Mouse (Mus musculus): ENCODE measurements around the gene Ifrd2. TPM values are rescaled to one million over a fixed set of nuclear protein-coding genes. Genes with fewer than 3 reads are reported as not detected.

Ifrd2 gene
- polyA plus RNA-seq, 1 experiment: 65.1 TPM

GRCm38 (mm10) chr9:107630576-107630975, 43.1 kb downstream of the Ifrd2 start:
- Histone ChIP-seq H3K27me3 (ENCODE audit: control insufficient read depth, insufficient read depth, low read length) (no peaks in the 10 kb centered on the region), H3K36me3 (ENCODE audit: control insufficient read depth, insufficient read depth, low read length) (no peaks in the 10 kb centered on the region), H3K4me1 (replicated peaks; ENCODE audit: control insufficient read depth, insufficient read depth, low read length) (peaks cover 71% of the 10 kb centered on the region), H3K27ac (ENCODE audit: control insufficient read depth, insufficient read depth, low read length) (peak overlapping the region; percentile 79; the same call in 1 of the 2 replicates), H3K4me3 (ENCODE audit: control insufficient read depth, insufficient read depth, low read length) (no peak overlapping the region)
- TF ChIP-seq POLR2A (IDR thresholded peaks at IDR 0.05; ENCODE audit: control insufficient read depth, extremely low read depth, insufficient read depth, low read length, poor library complexity): no peak
- TF ChIP-seq CTCF (IDR thresholded peaks at IDR 0.05; ENCODE audit: borderline replicate concordance, control insufficient read depth, extremely low read depth, insufficient read depth, low read length, poor library complexity): no peak
- WGBS: 70% methylated on average over 4 of the region's 4 CpGs
- no peak for DNase-seq

GRCm38 (mm10) chr9:107631311-107631826, 43.9 kb downstream of the Ifrd2 start:
- H3K36me3 ChIP-seq (ENCODE audit: control insufficient read depth, insufficient read depth, low read length): no peaks in the 10 kb centered on the region
- TF ChIP-seq CTCF (IDR thresholded peaks at IDR 0.05; ENCODE audit: borderline replicate concordance, control insufficient read depth, extremely low read depth, insufficient read depth, low read length, poor library complexity): no peak
- TF ChIP-seq POLR2A (IDR thresholded peaks at IDR 0.05; ENCODE audit: control insufficient read depth, extremely low read depth, insufficient read depth, low read length, poor library complexity): no peak
- no peaks in the 10 kb centered on the region for H3K27me3 ChIP-seq (ENCODE audit: control insufficient read depth, insufficient read depth, low read length)
- peaks cover 70% of the 10 kb centered on the region for H3K4me1 ChIP-seq (replicated peaks; ENCODE audit: control insufficient read depth, insufficient read depth, low read length)
- DNase-seq: no peak
- WGBS: 85% methylated on average over 9 of the region's 9 CpGs
- no peak overlapping the region for H3K4me3 ChIP-seq (ENCODE audit: control insufficient read depth, insufficient read depth, low read length)
- H3K27ac ChIP-seq (ENCODE audit: control insufficient read depth, insufficient read depth, low read length): no peak overlapping the region; the same call in 1 of the 2 replicates

- Histone ChIP-seq H3K27ac (ENCODE audit: control insufficient read depth, insufficient read depth, low read length) (0 out of 2 replicates have a peak overlapping the region, but pooled peaks have one; percentile 0), H3K36me3 (ENCODE audit: control insufficient read depth, insufficient read depth, low read length) (no peaks in the 10 kb centered on the region), H3K4me1 (replicated peaks; ENCODE audit: control insufficient read depth, insufficient read depth, low read length) (peaks cover 65% of the 10 kb centered on the region), H3K27me3 (ENCODE audit: control insufficient read depth, insufficient read depth, low read length) (no peaks in the 10 kb centered on the region), H3K4me3 (ENCODE audit: control insufficient read depth, insufficient read depth, low read length) (no peak overlapping the region)
- 96% methylated on average over 8 of the region's 8 CpGs for WGBS
- DNase-seq: no peak
- TF ChIP-seq CTCF (IDR thresholded peaks at IDR 0.05; ENCODE audit: borderline replicate concordance, control insufficient read depth, extremely low read depth, insufficient read depth, low read length, poor library complexity): no peak
- no peak for TF ChIP-seq POLR2A (IDR thresholded peaks at IDR 0.05; ENCODE audit: control insufficient read depth, extremely low read depth, insufficient read depth, low read length, poor library complexity)
These were observed 44.4 kb downstream of the Ifrd2 start for GRCm38 (mm10) chr9:107631861-107632260.

DNA sequence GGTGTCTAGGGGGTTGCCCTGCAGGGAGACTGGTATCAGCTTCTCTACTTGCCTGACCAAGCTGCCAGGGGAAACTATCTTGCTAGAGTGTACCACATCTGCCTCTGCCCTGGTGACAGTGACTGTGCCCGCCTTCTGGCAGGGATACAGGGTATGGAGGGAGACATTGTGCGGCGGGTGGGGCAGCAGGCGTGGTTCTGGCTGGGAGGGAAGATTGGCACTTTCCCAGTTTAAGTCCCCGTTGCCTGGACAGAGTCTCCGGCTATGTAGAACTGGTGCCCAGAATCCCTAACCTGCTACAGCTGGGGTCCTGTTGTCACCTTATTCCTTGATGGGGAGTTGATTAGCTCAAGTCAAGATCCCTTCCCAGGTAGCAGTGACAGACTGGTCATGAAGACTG, 45.0 kb downstream of the Ifrd2 start:
- Histone ChIP-seq H3K4me3 (ENCODE audit: control insufficient read depth, insufficient read depth, low read length) (peak overlapping the region; percentile 85), H3K36me3 (ENCODE audit: control insufficient read depth, insufficient read depth, low read length) (no peaks in the 10 kb centered on the region), H3K4me1 (replicated peaks; ENCODE audit: control insufficient read depth, insufficient read depth, low read length) (peaks cover 59% of the 10 kb centered on the region), H3K27ac (ENCODE audit: control insufficient read depth, insufficient read depth, low read length) (peak overlapping the region; percentile 80), H3K27me3 (ENCODE audit: control insufficient read depth, insufficient read depth, low read length) (no peaks in the 10 kb centered on the region)
- peak; percentile 22 for DNase-seq
- 71% methylated on average over 6 of the region's 6 CpGs for WGBS
- no peak for TF ChIP-seq POLR2A (IDR thresholded peaks at IDR 0.05; ENCODE audit: control insufficient read depth, extremely low read depth, insufficient read depth, low read length, poor library complexity)
- TF ChIP-seq CTCF (IDR thresholded peaks at IDR 0.05; ENCODE audit: borderline replicate concordance, control insufficient read depth, extremely low read depth, insufficient read depth, low read length, poor library complexity): no peak

- no peaks in the 10 kb centered on the region for H3K36me3 ChIP-seq (ENCODE audit: control insufficient read depth, insufficient read depth, low read length)
- peaks cover 52% of the 10 kb centered on the region for H3K4me1 ChIP-seq (replicated peaks; ENCODE audit: control insufficient read depth, insufficient read depth, low read length)
- peak overlapping the region; percentile 80 for H3K27ac ChIP-seq (ENCODE audit: control insufficient read depth, insufficient read depth, low read length)
- H3K27me3 ChIP-seq (ENCODE audit: control insufficient read depth, insufficient read depth, low read length): no peaks in the 10 kb centered on the region
- TF ChIP-seq POLR2A (IDR thresholded peaks at IDR 0.05; ENCODE audit: control insufficient read depth, extremely low read depth, insufficient read depth, low read length, poor library complexity): peak; percentile 98
- TF ChIP-seq CTCF (IDR thresholded peaks at IDR 0.05; ENCODE audit: borderline replicate concordance, control insufficient read depth, extremely low read depth, insufficient read depth, low read length, poor library complexity): no peak
- peak overlapping the region; percentile 85 for H3K4me3 ChIP-seq (ENCODE audit: control insufficient read depth, insufficient read depth, low read length)
- WGBS: under 1% methylated on average over 33 of the region's 33 CpGs
- peak; percentile 88 for DNase-seq
These were observed 45.7 kb downstream of the Ifrd2 start for GRCm38 (mm10) chr9:107633091-107633660.

DNA sequence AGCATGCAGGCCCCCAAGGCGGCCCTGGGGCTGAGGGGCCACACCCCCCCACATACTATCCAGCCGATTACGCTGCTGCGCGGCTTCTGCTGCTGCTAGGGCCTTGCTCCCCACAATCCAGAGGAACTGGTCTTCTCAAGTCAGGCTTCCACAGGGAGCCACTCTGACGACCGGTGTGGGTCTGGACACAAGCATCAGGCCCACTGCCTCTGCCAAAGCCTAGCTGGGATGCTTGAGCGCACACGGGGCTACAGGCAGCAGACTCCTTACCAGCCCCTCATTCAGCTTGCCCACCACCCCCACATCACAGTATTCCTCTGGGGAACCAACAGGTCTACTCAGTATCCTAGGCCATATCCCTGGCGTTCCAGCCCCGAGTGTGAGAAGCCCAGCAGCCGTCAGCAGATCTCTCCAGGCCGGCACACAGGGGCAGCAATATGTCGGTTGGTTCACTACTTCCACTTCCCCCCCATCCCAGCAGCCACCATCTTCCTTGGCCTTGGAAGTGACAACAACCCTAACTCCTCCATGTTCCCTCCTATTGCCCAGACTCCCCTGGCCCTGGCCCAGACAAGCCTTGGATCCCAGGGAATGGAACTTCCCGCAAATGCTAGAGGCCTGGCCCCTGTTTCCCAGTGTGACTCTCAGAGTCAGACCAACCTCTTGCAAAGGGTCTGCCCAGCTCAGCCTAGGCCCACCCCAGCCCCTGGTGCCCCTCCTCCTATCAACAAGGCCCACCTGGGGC, 46.4 kb downstream of the Ifrd2 start:
- Histone ChIP-seq H3K4me3 (ENCODE audit: control insufficient read depth, insufficient read depth, low read length) (peak overlapping the region; percentile 85), H3K36me3 (ENCODE audit: control insufficient read depth, insufficient read depth, low read length) (no peaks in the 10 kb centered on the region), H3K27me3 (ENCODE audit: control insufficient read depth, insufficient read depth, low read length) (no peaks in the 10 kb centered on the region), H3K27ac (ENCODE audit: control insufficient read depth, insufficient read depth, low read length) (peak overlapping the region; percentile 77), H3K4me1 (replicated peaks; ENCODE audit: control insufficient read depth, insufficient read depth, low read length) (peaks cover 45% of the 10 kb centered on the region)
- WGBS: 2% methylated on average over 15 of the region's 15 CpGs
- TF ChIP-seq CTCF (IDR thresholded peaks at IDR 0.05; ENCODE audit: borderline replicate concordance, control insufficient read depth, extremely low read depth, insufficient read depth, low read length, poor library complexity): no peak
- no peak for TF ChIP-seq POLR2A (IDR thresholded peaks at IDR 0.05; ENCODE audit: control insufficient read depth, extremely low read depth, insufficient read depth, low read length, poor library complexity)
- no peak for DNase-seq

All from thymus, adult 2 months (tissue).